Mouse (Mus musculus): ENCODE measurements around the gene Mn1. TPM values are rescaled to one million over a fixed set of nuclear protein-coding genes. Genes with fewer than 3 reads are reported as not detected.
A peak's percentile ranks its signal among the peaks of the same experiment; 100 is the strongest.

Gene Mn1
- polyA plus RNA-seq, 1 experiment from 2014 or later, result 1.5 TPM

DNA sequence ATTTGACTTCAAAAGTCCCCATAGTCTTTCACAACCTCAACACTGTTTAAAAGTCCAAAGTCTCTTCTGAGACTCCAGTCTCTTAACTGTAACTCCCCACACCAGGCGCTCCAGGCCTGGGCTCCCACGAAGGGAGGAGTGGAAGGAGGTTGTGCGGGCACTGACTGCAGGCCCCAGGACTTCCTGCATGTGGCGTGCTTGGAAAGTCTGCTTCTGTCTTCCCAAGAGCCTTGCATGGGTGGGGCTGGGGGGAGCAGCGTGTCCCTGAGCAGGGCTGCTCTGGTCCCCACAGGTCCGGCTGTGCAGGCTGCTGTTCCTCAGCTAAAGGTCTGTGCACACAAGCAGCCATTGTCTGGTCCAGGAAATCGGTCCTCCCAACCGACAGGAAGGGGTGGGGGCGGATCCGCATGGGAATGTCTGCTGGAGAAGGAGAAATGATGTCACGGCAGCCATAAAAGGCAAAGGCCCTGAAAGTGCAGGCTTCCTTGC is 48.7 kb downstream of the Mn1 start:
- H3K36me3 ChIP-seq, result no peaks in the 10 kb centered on the region
- DNase-seq, result no peak
- ATAC-seq (ENCODE audit: low read depth), result peak; percentile 45; the same call in 1 of the 2 replicates

DNA sequence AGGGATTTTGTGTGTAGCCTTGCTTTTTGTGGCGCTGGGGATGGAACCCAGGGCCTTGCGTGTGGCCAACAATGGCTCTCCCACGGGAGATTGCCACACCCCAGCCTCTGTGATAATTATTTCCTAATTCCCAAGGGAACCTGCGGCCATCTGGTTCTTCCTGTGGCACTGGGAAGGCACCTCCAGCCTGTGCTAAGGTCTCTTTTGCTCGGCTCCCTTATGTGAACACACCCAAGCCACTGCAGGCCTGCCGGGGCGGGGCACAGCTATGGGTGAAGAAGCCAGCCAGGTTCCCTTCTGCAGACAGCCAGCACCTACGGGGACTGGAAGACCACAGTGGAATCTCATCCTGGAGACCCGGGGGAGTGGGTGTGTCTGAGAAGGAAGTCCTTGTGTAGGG is 49.3 kb downstream of the Mn1 start:
- DNase-seq (no peak), ATAC-seq (ENCODE audit: low read depth) (no peak)
- Histone ChIP-seq H3K27me3 (no peaks in the 10 kb centered on the region), H3K9ac (no peak overlapping the region), H3K36me3 (no peaks in the 10 kb centered on the region), H3K4me3 (replicated peaks) (no peak overlapping the region), H3K4me1 (replicated peaks) (peaks cover 17% of the 10 kb centered on the region), H3K27ac (peak overlapping the region; percentile 32; the same call in 1 of the 2 replicates), H3K4me2 (no peak overlapping the region), H3K9me3 (replicated peaks) (no peaks in the 10 kb centered on the region)
- 45% methylated on average over 9 of the region's 9 CpGs for WGBS (ENCODE audit: insufficient replicate concordance)

More for the DNA sequence above, 48.7 kb downstream of the Mn1 start:
- Histone ChIP-seq H3K9me3 (replicated peaks) (no peaks in the 10 kb centered on the region), H3K27ac (peak overlapping the region; percentile 32; the same call in 1 of the 2 replicates), H3K27me3 (no peaks in the 10 kb centered on the region), H3K9ac (no peak overlapping the region), H3K4me1 (replicated peaks) (peaks cover 17% of the 10 kb centered on the region), H3K4me3 (replicated peaks) (no peak overlapping the region), H3K4me2 (no peak overlapping the region)
- 44% methylated on average over 11 of the region's 11 CpGs for WGBS (ENCODE audit: insufficient replicate concordance)

GRCm38 (mm10) chr5:111467699-111468098 is 50.5 kb downstream of the Mn1 start:
- H3K9me3 ChIP-seq (replicated peaks), result no peaks in the 10 kb centered on the region
- WGBS (ENCODE audit: insufficient replicate concordance), result 39% methylated on average over 5 of the region's 5 CpGs
- ATAC-seq (ENCODE audit: low read depth), result no peak

GRCm38 (mm10) chr5:111469195-111469882 is 52.2 kb downstream of the Mn1 start:
- peak; percentile 62 for ATAC-seq (ENCODE audit: low read depth)
- WGBS (ENCODE audit: insufficient replicate concordance), result 30% methylated on average over 7 of the region's 7 CpGs
- H3K27ac ChIP-seq, result peak overlapping the region; percentile 68

More at GRCm38 (mm10) chr5:111467699-111468098, 50.5 kb downstream of the Mn1 start:
- Histone ChIP-seq H3K36me3 (no peaks in the 10 kb centered on the region), H3K9ac (no peak overlapping the region), H3K27ac (no peak overlapping the region), H3K4me1 (replicated peaks) (peaks cover 17% of the 10 kb centered on the region), H3K27me3 (no peaks in the 10 kb centered on the region), H3K4me2 (no peak overlapping the region), H3K4me3 (replicated peaks) (no peak overlapping the region)
- no peak for DNase-seq

DNA sequence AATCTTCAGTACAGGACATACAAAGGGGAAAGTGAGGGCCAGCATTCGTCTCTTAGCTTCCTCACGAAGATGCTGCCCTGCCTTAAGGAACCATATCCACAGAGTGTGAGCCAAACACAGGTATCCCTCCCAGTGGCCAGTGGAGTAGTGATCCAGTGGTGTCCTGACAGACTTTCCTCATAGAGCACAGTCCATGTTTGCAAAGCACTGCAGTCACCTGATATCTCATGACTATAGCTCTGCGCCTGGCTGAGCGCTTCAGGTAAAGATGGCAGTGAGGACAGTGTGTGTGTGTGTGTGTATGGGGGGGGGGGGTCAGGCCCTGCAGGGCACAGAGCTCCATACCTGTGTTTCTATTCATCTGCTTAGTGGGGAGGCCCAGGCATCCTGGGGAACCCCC is 53.7 kb downstream of the Mn1 start:
- no peak for DNase-seq
- H3K4me2 ChIP-seq, result no peak overlapping the region
- H3K4me3 ChIP-seq (replicated peaks), result no peak overlapping the region
- H3K27me3 ChIP-seq, result no peaks in the 10 kb centered on the region
- no peak overlapping the region for H3K9ac ChIP-seq
- peaks cover 17% of the 10 kb centered on the region for H3K4me1 ChIP-seq (replicated peaks)
- WGBS (ENCODE audit: insufficient replicate concordance), result 77% methylated on average over 4 of the region's 4 CpGs
- H3K9me3 ChIP-seq (replicated peaks), result no peaks in the 10 kb centered on the region
- ATAC-seq (ENCODE audit: low read depth), result peak; percentile 59
- no peak overlapping the region for H3K27ac ChIP-seq
- H3K36me3 ChIP-seq, result no peaks in the 10 kb centered on the region

More at GRCm38 (mm10) chr5:111469195-111469882, 52.2 kb downstream of the Mn1 start:
- H3K9me3 ChIP-seq (replicated peaks), result no peaks in the 10 kb centered on the region
- H3K4me2 ChIP-seq, result no peak overlapping the region
- H3K36me3 ChIP-seq, result no peaks in the 10 kb centered on the region
- H3K4me1 ChIP-seq (replicated peaks), result peaks cover 17% of the 10 kb centered on the region
- H3K9ac ChIP-seq, result no peak overlapping the region
- H3K4me3 ChIP-seq (replicated peaks), result no peak overlapping the region
- no peak for DNase-seq
- no peaks in the 10 kb centered on the region for H3K27me3 ChIP-seq

- H3K36me3 ChIP-seq, result no peaks in the 10 kb centered on the region
- no peak overlapping the region for H3K9ac ChIP-seq
- no peaks in the 10 kb centered on the region for H3K27me3 ChIP-seq
- H3K27ac ChIP-seq, result no peak overlapping the region
- no peak overlapping the region for H3K4me3 ChIP-seq (replicated peaks)
- DNase-seq, result no peak
- no peaks in the 10 kb centered on the region for H3K9me3 ChIP-seq (replicated peaks)
- 65% methylated on average over 11 of the region's 11 CpGs for WGBS (ENCODE audit: insufficient replicate concordance)
- ATAC-seq (ENCODE audit: low read depth), result no peak
- no peak overlapping the region for H3K4me2 ChIP-seq
- peaks cover 6% of the 10 kb centered on the region for H3K4me1 ChIP-seq (replicated peaks)
Observed at GRCm38 (mm10) chr5:111473425-111473824, 56.3 kb downstream of the Mn1 start.

- 72% methylated on average over 5 of the region's 5 CpGs for WGBS (ENCODE audit: insufficient replicate concordance)
- H3K27ac ChIP-seq, result no peak overlapping the region
Observed at GRCm38 (mm10) chr5:111475721-111476120, 58.6 kb downstream of the Mn1 start.

DNA sequence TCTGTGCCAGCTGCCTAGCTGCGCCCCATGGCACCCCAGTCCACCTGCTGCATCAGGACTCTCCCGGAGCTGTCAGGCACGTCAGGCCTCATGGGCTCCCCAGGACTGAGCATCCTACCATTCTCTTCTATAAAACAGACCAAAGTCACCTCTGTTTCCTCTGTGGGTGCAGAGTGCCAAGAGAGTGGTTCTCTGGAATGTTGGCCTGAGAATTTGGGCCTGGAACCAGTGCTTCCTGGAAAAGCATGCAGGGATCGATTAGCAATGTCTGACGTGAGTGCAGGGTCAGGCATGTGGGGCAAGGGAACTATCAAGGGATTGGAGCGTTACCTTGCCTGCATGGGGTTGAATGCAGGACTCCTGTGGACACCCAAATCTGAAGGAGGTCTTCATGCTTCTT is 59.0 kb downstream of the Mn1 start:
- no peak for ATAC-seq (ENCODE audit: low read depth)
- H3K4me2 ChIP-seq, result no peak overlapping the region
- no peak overlapping the region for H3K4me3 ChIP-seq (replicated peaks)
- 75% methylated on average over 6 of the region's 6 CpGs for WGBS (ENCODE audit: insufficient replicate concordance)
- no peaks in the 10 kb centered on the region for H3K27me3 ChIP-seq
- no peak for DNase-seq
- H3K9ac ChIP-seq, result no peak overlapping the region
- no peaks in the 10 kb centered on the region for H3K36me3 ChIP-seq
- no peak overlapping the region for H3K27ac ChIP-seq
- no peaks in the 10 kb centered on the region for H3K9me3 ChIP-seq (replicated peaks)
- H3K4me1 ChIP-seq (replicated peaks), result no peaks in the 10 kb centered on the region

More at GRCm38 (mm10) chr5:111475721-111476120, 58.6 kb downstream of the Mn1 start:
- no peaks in the 10 kb centered on the region for H3K27me3 ChIP-seq
- H3K36me3 ChIP-seq, result no peaks in the 10 kb centered on the region
- no peak overlapping the region for H3K4me2 ChIP-seq
- no peak overlapping the region for H3K9ac ChIP-seq
- H3K9me3 ChIP-seq (replicated peaks), result no peaks in the 10 kb centered on the region
- H3K4me3 ChIP-seq (replicated peaks), result no peak overlapping the region
- ATAC-seq (ENCODE audit: low read depth) (no peak), DNase-seq (no peak)
- no peaks in the 10 kb centered on the region for H3K4me1 ChIP-seq (replicated peaks)

GRCm38 (mm10) chr5:111485907-111486306 is 68.7 kb downstream of the Mn1 start:
- H3K9ac ChIP-seq, result no peak overlapping the region
- WGBS (ENCODE audit: insufficient replicate concordance), result 56% methylated on average over 4 of the region's 4 CpGs

GRCm38 (mm10) chr5:111489022-111489616 is 72.0 kb downstream of the Mn1 start:
- Histone ChIP-seq H3K4me3 (replicated peaks) (no peak overlapping the region), H3K9ac (no peak overlapping the region), H3K4me1 (replicated peaks) (no peaks in the 10 kb centered on the region), H3K27me3 (no peaks in the 10 kb centered on the region), H3K9me3 (replicated peaks) (no peaks in the 10 kb centered on the region), H3K4me2 (no peak overlapping the region), H3K36me3 (no peaks in the 10 kb centered on the region), H3K27ac (no peak overlapping the region)
- no peak for DNase-seq
- no peak for ATAC-seq (ENCODE audit: low read depth)
- WGBS (ENCODE audit: insufficient replicate concordance), result 52% methylated on average over 7 of the region's 7 CpGs

More at GRCm38 (mm10) chr5:111485907-111486306, 68.7 kb downstream of the Mn1 start:
- Histone ChIP-seq H3K4me3 (replicated peaks) (no peak overlapping the region), H3K4me2 (no peak overlapping the region), H3K9me3 (replicated peaks) (no peaks in the 10 kb centered on the region), H3K36me3 (no peaks in the 10 kb centered on the region), H3K27ac (no peak overlapping the region), H3K4me1 (replicated peaks) (no peaks in the 10 kb centered on the region), H3K27me3 (no peaks in the 10 kb centered on the region)
- ATAC-seq (ENCODE audit: low read depth) (no peak), DNase-seq (no peak)

DNA sequence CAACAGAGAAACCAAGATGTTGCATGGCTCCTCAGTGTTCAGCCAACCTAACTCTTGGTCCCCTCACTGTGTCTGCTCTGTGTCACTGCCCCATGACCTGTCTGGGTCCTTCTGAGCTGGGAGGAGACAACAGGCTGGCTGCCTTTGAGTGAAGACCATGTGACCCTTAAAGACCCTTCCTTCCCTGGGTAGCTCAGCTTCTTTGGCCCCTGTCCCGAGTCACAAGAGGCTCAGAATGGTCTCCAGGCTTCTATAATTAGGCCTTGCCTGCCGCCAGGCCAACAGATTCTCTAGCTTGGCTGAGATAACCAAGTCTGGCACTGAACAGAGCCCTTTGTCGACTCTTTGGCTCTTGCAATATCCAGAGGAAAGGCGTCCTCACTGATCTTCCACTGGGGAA is 73.4 kb downstream of the Mn1 start:
- H3K9ac ChIP-seq, result no peak overlapping the region
- no peaks in the 10 kb centered on the region for H3K36me3 ChIP-seq
- DNase-seq (no peak), ATAC-seq (ENCODE audit: low read depth) (no peak)
- H3K27ac ChIP-seq, result no peak overlapping the region
- H3K9me3 ChIP-seq (replicated peaks), result no peaks in the 10 kb centered on the region
- H3K4me3 ChIP-seq (replicated peaks), result no peak overlapping the region
- H3K4me2 ChIP-seq, result no peak overlapping the region
- WGBS (ENCODE audit: insufficient replicate concordance), result 50% methylated on average over 4 of the region's 4 CpGs
- no peaks in the 10 kb centered on the region for H3K4me1 ChIP-seq (replicated peaks)
- no peaks in the 10 kb centered on the region for H3K27me3 ChIP-seq

Measured in liver, embryonic 13.5 days (tissue).